Mouse (Mus musculus): ENCODE data around the gene Cers4.
A peak's percentile ranks its signal among the peaks of the same experiment; 100 is the strongest.

The Cers4 gene

GRCm38 (mm10) chr8:4492851-4493685 lies at the start of gene Cers4:
Gene Cers4 (plus strand): TSS chr8:4493026.
- peak; percentile 85 for DNase-seq (ENCODE audit: low spot score)

- DNase-seq (ENCODE audit: low spot score): no peak
These were observed 34.7 kb upstream of the Cers4 start for GRCm38 (mm10) chr8:4458165-4458564.

GRCm38 (mm10) chr8:4463061-4463460 lies 29.8 kb upstream of the Cers4 start:
- DNase-seq (ENCODE audit: low spot score): no peak

GRCm38 (mm10) chr8:4474419-4475187 lies 18.2 kb upstream of the Cers4 start:
- no peak for DNase-seq (ENCODE audit: low spot score)

- no peak for DNase-seq (ENCODE audit: low spot score)
These were observed 11.7 kb upstream of the Cers4 start for GRCm38 (mm10) chr8:4481154-4481553.

- DNase-seq (ENCODE audit: low spot score): no peak
These were observed 11.2 kb upstream of the Cers4 start for GRCm38 (mm10) chr8:4481586-4481985.

GRCm38 (mm10) chr8:4482501-4482900 lies 10.3 kb upstream of the Cers4 start:
- DNase-seq (ENCODE audit: low spot score): no peak

- DNase-seq (ENCODE audit: low spot score): peak; percentile 36
These were observed 9.5 kb upstream of the Cers4 start for GRCm38 (mm10) chr8:4483330-4483729.

GRCm38 (mm10) chr8:4493686-4494440 lies 1.0 kb downstream of the Cers4 start:
- peak; percentile 10 for DNase-seq (ENCODE audit: low spot score)

GRCm38 (mm10) chr8:4495976-4496375 lies 3.1 kb downstream of the Cers4 start:
- no peak for DNase-seq (ENCODE audit: low spot score)

GRCm38 (mm10) chr8:4497610-4498009 lies 4.8 kb downstream of the Cers4 start:
- no peak for DNase-seq (ENCODE audit: low spot score)

GRCm38 (mm10) chr8:4505364-4505763 lies 12.5 kb downstream of the Cers4 start:
- no peak for DNase-seq (ENCODE audit: low spot score)

- no peak for DNase-seq (ENCODE audit: low spot score)
These were observed 14.7 kb downstream of the Cers4 start for GRCm38 (mm10) chr8:4507527-4507926.

GRCm38 (mm10) chr8:4510824-4511223 lies 18.0 kb downstream of the Cers4 start:
- DNase-seq (ENCODE audit: low spot score): no peak

- no peak for DNase-seq (ENCODE audit: low spot score)
These were observed 18.7 kb downstream of the Cers4 start for GRCm38 (mm10) chr8:4511429-4512115.

GRCm38 (mm10) chr8:4512116-4512495 lies 19.3 kb downstream of the Cers4 start:
- peak; percentile 28 for DNase-seq (ENCODE audit: low spot score)

GRCm38 (mm10) chr8:4516162-4516561 lies 23.3 kb downstream of the Cers4 start:
- no peak for DNase-seq (ENCODE audit: low spot score)

GRCm38 (mm10) chr8:4521472-4521871 lies 28.6 kb downstream of the Cers4 start:
- DNase-seq (ENCODE audit: low spot score): no peak

- DNase-seq (ENCODE audit: low spot score): no peak
These were observed 30.7 kb downstream of the Cers4 start for GRCm38 (mm10) chr8:4523525-4523924.

Measured in ovary, adult 18-20 months (tissue).